Mouse (Mus musculus) left cerebral cortex, adult 6 months (tissue): ENCODE results near the gene Kctd15. TPM values are rescaled to one million over a fixed set of nuclear protein-coding genes. Genes with fewer than 3 reads are reported as not detected.

Experiments used
- long read RNA-seq, 2 experiments: library from polyadenylated mRNA; unstranded; transcript quantifications; one replicate each; pipeline ENCODE4 v2.0.0; 2019 to 2020
- polyA plus RNA-seq: library from polyadenylated mRNA; unstranded; fragments of <200 nt; fragmentation: Nextera tagmentation; gene quantifications from 2 replicates; pipeline ENCODE4 v1.2.3, GENCODE M21; 2021

Kctd15 gene
- polyA plus RNA-seq: 1.6 and 1.9 TPM in 2 replicates
- long read RNA-seq, experiment 1, partial matches to known transcripts: 1 of 4 reads
- long read RNA-seq, experiment 1, other reads (novel, unspliced or antisense): 1 of 4 reads
- long read RNA-seq, experiment 2: 0 reads

DNA sequence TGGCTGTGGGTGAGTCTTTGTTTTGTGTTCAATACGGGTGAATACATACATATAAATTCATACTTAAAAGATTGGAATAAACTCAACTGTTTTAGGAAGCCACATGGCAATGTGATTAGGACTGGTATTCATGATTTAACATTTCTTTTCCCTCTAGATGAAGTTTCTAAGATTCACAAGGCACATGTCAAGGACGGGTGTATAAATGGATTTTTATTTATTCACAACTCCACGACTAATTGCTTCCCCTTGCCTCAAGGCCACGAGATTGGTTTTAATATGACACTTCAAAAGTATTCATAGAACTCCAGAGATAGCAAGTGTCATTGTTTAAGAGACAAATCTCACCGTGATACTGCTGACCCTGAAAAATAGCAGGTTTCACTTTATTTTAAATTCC, at the start of gene Kctd15:
Gene Kctd15 (minus strand): TSS at position 101 of the 400 bp plus-strand sequence.

Other genes starting within 250 kb of the Kctd15 start
- 11.0 and 12.3 TPM in 2 replicates for gene Chst8, start 156.0 kb upstream of the Kctd15 start, polyA plus RNA-seq